Mouse (Mus musculus) embryonic facial prominence, embryonic 11.5 days (tissue): ENCODE data around the gene Parvg. TPM values are rescaled to one million over a fixed set of nuclear protein-coding genes. Genes with fewer than 3 reads are reported as not detected.

Experiments
- ATAC-seq: fragments of 200-750 bp; cut with Nextera tagmentation; replicated peaks from 2 replicates; pipeline ENCODE4 v1.8.0; 2017; ENCODE audit warnings: low read depth; ENCODE audit not compliant: insufficient number of reproducible peaks, low FRiP score, low TSS enrichment
- DNase-seq: peaks from one replicate; pipeline ENCODE4 v3.0.0-alpha.2; 2015; ENCODE audit warnings: low spot score
- H3K27ac ChIP-seq: fragments of 300-500 bp; sonication (generic); replicated peaks from 2 replicates; pipeline ENCODE4 v1.5.1; 2014; ENCODE audit warnings: mild to moderate bottlenecking, low read depth, low read length, control low read depth
- H3K27me3 ChIP-seq: fragments of 300-500 bp; sonication (generic); 2 replicates; pipeline ENCODE4 v1.6.1; 2014; ENCODE audit warnings: mild to moderate bottlenecking, low read length, moderate library complexity, mixed read lengths; ENCODE audit not compliant: control insufficient read depth, insufficient read depth
- H3K36me3 ChIP-seq: fragments of 300-500 bp; sonication (generic); replicated peaks from 2 replicates; pipeline ENCODE4 v1.6.1; 2014; ENCODE audit warnings: low read depth, mild to moderate bottlenecking, low read length, moderate library complexity, mixed read lengths; ENCODE audit not compliant: control insufficient read depth, insufficient read depth
- H3K4me1 ChIP-seq: fragments of 300-500 bp; sonication (generic); 2 replicates; pipeline ENCODE4 v1.6.1; 2014; ENCODE audit warnings: low read length, mixed read lengths; ENCODE audit not compliant: control insufficient read depth, insufficient read depth
- H3K4me2 ChIP-seq: fragments of 300-500 bp; sonication (generic); 2 replicates; pipeline ENCODE4 v1.6.1; 2014; ENCODE audit warnings: low read depth, mild to moderate bottlenecking, control low read depth, low read length, moderate library complexity
- H3K4me3 ChIP-seq: fragments of 300-500 bp; sonication (generic); 2 replicates; pipeline ENCODE4 v1.5.1; 2014; ENCODE audit warnings: low read depth, low read length, control low read depth
- H3K9ac ChIP-seq: fragments of 300-500 bp; sonication (generic); replicated peaks from 2 replicates; pipeline ENCODE4 v1.6.1; 2014; ENCODE audit warnings: mild to moderate bottlenecking, control low read depth, low read length
- H3K9me3 ChIP-seq: fragments of 300-500 bp; sonication (generic); replicated peaks from 2 replicates; pipeline ENCODE4 v1.6.1; 2016; ENCODE audit warnings: mild to moderate bottlenecking, low read length, inconsistent platforms, mixed read lengths; ENCODE audit not compliant: control insufficient read depth
- WGBS: fragments of 180-500 bp; shearing (Covaris S2); extraction: QIAGEN DNeasy Blood & Tissue Kit; methylation state at CpG from one replicate; pipeline ENCODE4 v1.1.7; 2014; 5-methylcytosine and 5-hydroxymethylcytosine counted together
- polyA plus RNA-seq: library from polyadenylated mRNA; unstranded; fragments of >200 nt; fragmentation: Nextera tagmentation; extraction: Ambion mirVana; gene quantifications from 2 replicates; pipeline ENCODE4 v1.2.1, GENCODE M21; 2014

Gene Parvg
- polyA plus RNA-seq, 1 experiment from 2014 or later: 1.2 TPM

GRCm38 (mm10) chr15:84298804-84299370 is 24.9 kb upstream of the Parvg start:
- Histone ChIP-seq H3K9ac (no peak overlapping the region), H3K4me1 (peaks cover 11% of the 10 kb centered on the region), H3K27ac (no peak overlapping the region), H3K4me2 (no peak overlapping the region), H3K27me3 (no peaks in the 10 kb centered on the region), H3K9me3 (no peaks in the 10 kb centered on the region), H3K4me3 (no peak overlapping the region), H3K36me3 (no peaks in the 10 kb centered on the region)
- DNase-seq (peak; percentile 55), ATAC-seq (no peak; the same call in 1 of the 2 replicates)
- WGBS: 21% methylated on average over 13 of the region's 13 CpGs

GRCm38 (mm10) chr15:84299662-84300333 is 24.0 kb upstream of the Parvg start:
- WGBS: 24% methylated on average over 9 of the region's 9 CpGs
- H3K9ac ChIP-seq: no peak overlapping the region
- H3K27me3 ChIP-seq: no peaks in the 10 kb centered on the region
- no peaks in the 10 kb centered on the region for H3K9me3 ChIP-seq
- ATAC-seq (peak; percentile 27), DNase-seq (peak; percentile 66)
- H3K27ac ChIP-seq: peak overlapping the region; percentile 8; the same call in 1 of the 2 replicates
- H3K4me3 ChIP-seq: no peak overlapping the region
- no peaks in the 10 kb centered on the region for H3K36me3 ChIP-seq
- H3K4me1 ChIP-seq: peaks cover 11% of the 10 kb centered on the region
- H3K4me2 ChIP-seq: no peak overlapping the region

- 55% methylated on average over 2 of the region's 2 CpGs for WGBS
- H3K27ac ChIP-seq: no peak overlapping the region
Measured at GRCm38 (mm10) chr15:84300591-84300990, 23.2 kb upstream of the Parvg start.

GRCm38 (mm10) chr15:84301026-84301425 is 22.8 kb upstream of the Parvg start:
- H3K36me3 ChIP-seq: no peaks in the 10 kb centered on the region
- no peak overlapping the region for H3K4me2 ChIP-seq
- ATAC-seq (no peak), DNase-seq (peak; percentile 71)
- WGBS: 10% methylated on average over 7 of the region's 7 CpGs
- no peaks in the 10 kb centered on the region for H3K9me3 ChIP-seq
- no peaks in the 10 kb centered on the region for H3K27me3 ChIP-seq
- no peak overlapping the region for H3K4me3 ChIP-seq
- peaks cover 11% of the 10 kb centered on the region for H3K4me1 ChIP-seq
- no peak overlapping the region; the same call in 1 of the 2 replicates for H3K27ac ChIP-seq
- H3K9ac ChIP-seq: no peak overlapping the region

More at GRCm38 (mm10) chr15:84300591-84300990, 23.2 kb upstream of the Parvg start:
- no peaks in the 10 kb centered on the region for H3K36me3 ChIP-seq
- H3K27me3 ChIP-seq: no peaks in the 10 kb centered on the region
- H3K4me2 ChIP-seq: no peak overlapping the region
- H3K9me3 ChIP-seq: no peaks in the 10 kb centered on the region
- no peak overlapping the region for H3K4me3 ChIP-seq
- no peak for DNase-seq
- peaks cover 11% of the 10 kb centered on the region for H3K4me1 ChIP-seq
- no peak overlapping the region for H3K9ac ChIP-seq
- ATAC-seq: no peak

GRCm38 (mm10) chr15:84301641-84302420 is 22.0 kb upstream of the Parvg start:
- WGBS: 27% methylated on average over 8 of the region's 8 CpGs
- H3K9me3 ChIP-seq: no peaks in the 10 kb centered on the region
- no peaks in the 10 kb centered on the region for H3K36me3 ChIP-seq
- no peak overlapping the region for H3K27ac ChIP-seq
- no peak overlapping the region for H3K4me3 ChIP-seq
- no peak overlapping the region for H3K4me2 ChIP-seq
- no peaks in the 10 kb centered on the region for H3K27me3 ChIP-seq
- H3K4me1 ChIP-seq: peaks cover 11% of the 10 kb centered on the region
- no peak overlapping the region for H3K9ac ChIP-seq
- no peak for ATAC-seq
- DNase-seq: no peak

- WGBS: 61% methylated on average over 10 of the region's 10 CpGs
- Histone ChIP-seq H3K9ac (no peak overlapping the region), H3K27ac (no peak overlapping the region), H3K9me3 (no peaks in the 10 kb centered on the region), H3K27me3 (no peaks in the 10 kb centered on the region), H3K4me1 (peaks cover 11% of the 10 kb centered on the region), H3K4me2 (no peak overlapping the region; the same call in 1 of the 2 replicates), H3K4me3 (no peak overlapping the region), H3K36me3 (no peaks in the 10 kb centered on the region)
- ATAC-seq: no peak
- DNase-seq: no peak
Measured at GRCm38 (mm10) chr15:84303264-84303663, 20.6 kb upstream of the Parvg start.

- Histone ChIP-seq H3K9ac (no peak overlapping the region), H3K27me3 (no peaks in the 10 kb centered on the region), H3K36me3 (no peaks in the 10 kb centered on the region), H3K4me3 (no peak overlapping the region), H3K27ac (no peak overlapping the region), H3K4me2 (no peak overlapping the region), H3K9me3 (no peaks in the 10 kb centered on the region), H3K4me1 (peaks cover 2% of the 10 kb centered on the region)
- DNase-seq (no peak), ATAC-seq (no peak)
- 75% methylated on average over 10 of the region's 10 CpGs for WGBS
Measured at GRCm38 (mm10) chr15:84305333-84305732, 18.5 kb upstream of the Parvg start.

- H3K4me1 ChIP-seq: peaks cover 3% of the 10 kb centered on the region
Measured at GRCm38 (mm10) chr15:84310271-84310670, 13.6 kb upstream of the Parvg start.

More at GRCm38 (mm10) chr15:84310271-84310670, 13.6 kb upstream of the Parvg start:
- DNase-seq (no peak), ATAC-seq (no peak)
- Histone ChIP-seq H3K9ac (no peak overlapping the region), H3K4me3 (no peak overlapping the region), H3K27me3 (no peaks in the 10 kb centered on the region), H3K9me3 (no peaks in the 10 kb centered on the region), H3K36me3 (no peaks in the 10 kb centered on the region), H3K27ac (no peak overlapping the region), H3K4me2 (no peak overlapping the region)
- 79% methylated on average over 11 of the region's 11 CpGs for WGBS
